Mouse (Mus musculus): Measurements from ENCODE around the gene Galk2. TPM values are rescaled to one million over a fixed set of nuclear protein-coding genes. Genes with fewer than 3 reads are reported as not detected.

Galk2 gene
- polyA plus RNA-seq, 1 experiment from 2014 or later = 37.3 TPM

DNA sequence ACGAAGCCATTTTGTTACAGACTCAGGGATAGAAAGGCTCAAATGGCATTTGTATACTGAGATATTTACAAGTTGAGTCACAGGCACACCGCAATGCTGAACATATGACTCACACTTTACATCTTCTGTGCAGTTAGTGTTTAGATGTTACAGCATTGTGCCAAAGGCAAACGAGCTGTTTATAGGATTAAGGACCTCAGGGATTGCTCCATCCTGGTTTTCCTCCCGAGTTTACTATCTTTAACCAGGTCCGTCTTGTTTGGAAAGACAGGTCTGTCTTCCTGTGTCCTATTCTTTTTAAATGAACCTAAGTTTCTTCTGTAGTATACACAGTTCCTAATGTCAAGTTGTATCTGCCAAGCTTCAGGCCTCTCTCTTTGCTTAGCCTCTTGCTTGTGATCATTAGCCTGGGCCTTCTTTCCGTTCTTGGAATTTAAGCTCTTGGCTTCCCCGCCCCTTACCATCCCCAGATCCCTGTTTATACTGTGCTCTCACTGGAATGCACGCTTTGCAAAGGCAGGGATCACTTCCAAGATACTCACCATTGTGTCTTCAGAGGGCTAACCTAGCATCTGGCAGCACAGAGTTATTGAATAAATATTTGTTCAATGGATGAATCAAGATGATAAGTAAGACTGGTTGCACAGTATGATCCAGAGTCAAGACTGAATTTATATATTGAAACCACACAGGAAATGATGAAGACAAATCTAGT, 172.4 kb downstream of the Galk2 start:
- WGBS = 66% methylated on average over 8 of the region's 8 CpGs
- H3K9ac ChIP-seq (replicated peaks; ENCODE audit: low read length) = no peak overlapping the region
- no peak for ATAC-seq (replicated peaks; ENCODE audit: insufficient number of reproducible peaks, low FRiP score, low TSS enrichment, low read depth)
- DNase-seq (ENCODE audit: low spot score) = no peak
- no peak overlapping the region for H3K4me2 ChIP-seq (ENCODE audit: low read depth, low read length)
- H3K4me1 ChIP-seq (ENCODE audit: control insufficient read depth, insufficient read depth, low read length) = no peaks in the 10 kb centered on the region
- no peak overlapping the region for H3K27ac ChIP-seq (replicated peaks; ENCODE audit: low read depth, low read length)
- no peak overlapping the region for H3K4me3 ChIP-seq (ENCODE audit: low read depth, low read length)
- no peaks in the 10 kb centered on the region for H3K9me3 ChIP-seq (replicated peaks; ENCODE audit: control insufficient read depth, low read length)
- H3K27me3 ChIP-seq (ENCODE audit: control insufficient read depth, insufficient read depth, low read length) = no peaks in the 10 kb centered on the region
- no peaks in the 10 kb centered on the region for H3K36me3 ChIP-seq (replicated peaks; ENCODE audit: control insufficient read depth, insufficient read depth, low read depth, low read length)

DNA sequence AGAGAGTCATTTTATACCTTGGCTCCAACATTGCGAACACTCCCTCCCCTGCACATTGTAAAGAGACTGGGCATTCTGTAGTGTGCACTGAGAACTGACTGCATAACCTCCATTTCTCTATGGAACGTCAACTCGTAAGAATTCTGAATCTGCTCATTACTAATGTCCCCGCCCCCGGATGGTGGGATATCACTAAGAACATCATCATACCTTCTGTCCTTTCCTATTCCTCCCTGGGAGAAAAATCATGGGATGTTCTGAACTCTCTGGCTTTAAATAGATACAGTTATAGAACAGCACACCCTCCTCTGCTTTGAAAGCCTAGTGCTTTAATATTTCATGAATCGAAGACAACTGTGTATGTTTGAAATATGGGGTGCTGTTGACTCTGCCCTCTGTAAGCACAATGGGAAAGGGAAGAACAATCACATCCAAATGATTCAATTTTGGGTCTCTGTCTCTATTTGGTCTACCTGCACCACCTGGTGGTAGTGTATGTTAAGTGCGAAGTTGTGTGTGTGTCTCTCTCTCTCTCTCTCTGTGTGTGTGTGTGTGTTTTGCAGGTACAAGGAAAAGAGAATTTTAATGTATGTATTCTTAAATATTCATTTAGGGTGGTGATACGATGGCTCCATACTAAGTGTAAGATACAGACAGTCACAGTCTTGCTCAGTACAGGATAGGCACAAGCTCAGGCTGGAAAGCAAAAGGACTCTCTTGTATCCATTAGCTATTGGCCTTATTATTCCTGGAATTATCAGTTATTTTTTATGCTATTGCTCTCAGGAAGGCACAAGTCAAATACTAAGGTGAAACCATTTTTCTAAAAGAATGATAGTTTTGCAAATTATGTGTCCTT, 174.4 kb downstream of the Galk2 start:
- no peak for ATAC-seq (replicated peaks; ENCODE audit: insufficient number of reproducible peaks, low FRiP score, low TSS enrichment, low read depth)

More for the DNA sequence above, 174.4 kb downstream of the Galk2 start:
- H3K9me3 ChIP-seq (replicated peaks; ENCODE audit: control insufficient read depth, low read length) = no peaks in the 10 kb centered on the region
- no peak overlapping the region for H3K27ac ChIP-seq (replicated peaks; ENCODE audit: low read depth, low read length)
- no peaks in the 10 kb centered on the region for H3K27me3 ChIP-seq (ENCODE audit: control insufficient read depth, insufficient read depth, low read length)
- H3K4me2 ChIP-seq (ENCODE audit: low read depth, low read length) = no peak overlapping the region
- no peaks in the 10 kb centered on the region for H3K4me1 ChIP-seq (ENCODE audit: control insufficient read depth, insufficient read depth, low read length)
- WGBS = 82% methylated on average over 8 of the region's 8 CpGs
- peak; percentile 49 for DNase-seq (ENCODE audit: low spot score)
- H3K9ac ChIP-seq (replicated peaks; ENCODE audit: low read length) = no peak overlapping the region
- H3K36me3 ChIP-seq (replicated peaks; ENCODE audit: control insufficient read depth, insufficient read depth, low read depth, low read length) = no peaks in the 10 kb centered on the region
- H3K4me3 ChIP-seq (ENCODE audit: low read depth, low read length) = no peak overlapping the region

Other genes starting within 250 kb of the Galk2 start
- gene Cep152, start 234.0 kb upstream of the Galk2 start, polyA plus RNA-seq (2014; fragmentation: Nextera tagmentation; extraction: Ambion mirVana) = 8.6 and 8.7 TPM in 2 replicates
- gene Eid1, start 186.0 kb upstream of the Galk2 start, polyA plus RNA-seq (2014; fragmentation: Nextera tagmentation; extraction: Ambion mirVana) = 332 and 336 TPM in 2 replicates
- gene Shc4, start 135.0 kb upstream of the Galk2 start, polyA plus RNA-seq (2014; fragmentation: Nextera tagmentation; extraction: Ambion mirVana) = 1.2 and 1.3 TPM in 2 replicates
- gene Secisbp2l, start 76.2 kb upstream of the Galk2 start, polyA plus RNA-seq (2014; fragmentation: Nextera tagmentation; extraction: Ambion mirVana) = 23.1 TPM in 2 replicates
- gene Cops2, start within 50 bp of the Galk2 start, polyA plus RNA-seq (2014; fragmentation: Nextera tagmentation; extraction: Ambion mirVana) = 126 and 144 TPM in 2 replicates
- 1.4 and 1.9 TPM in 2 replicates for gene Fgf7, start 175.5 kb downstream of the Galk2 start, polyA plus RNA-seq (2014; fragmentation: Nextera tagmentation; extraction: Ambion mirVana)

Data from embryonic facial prominence, embryonic 11.5 days (tissue).